Mouse (Mus musculus) E14TG2a.4 (cell line): ENCODE measurements around the gene Cd276.

Source experiments
- CTCF ChIP-seq: conservative IDR thresholded peaks from 2 replicates; pipeline ENCODE4 v1.5.1; 2014; ENCODE audit warnings: low read length
- NANOG ChIP-seq: IDR thresholded peaks from 2 replicates; pipeline ENCODE4 v1.6.1; 2014; ENCODE audit warnings: borderline replicate concordance, low read length, mixed read lengths
- POU5F1 ChIP-seq: IDR thresholded peaks from 2 replicates; pipeline ENCODE4 v1.6.1; 2014; ENCODE audit warnings: low read length, borderline replicate concordance

DNA sequence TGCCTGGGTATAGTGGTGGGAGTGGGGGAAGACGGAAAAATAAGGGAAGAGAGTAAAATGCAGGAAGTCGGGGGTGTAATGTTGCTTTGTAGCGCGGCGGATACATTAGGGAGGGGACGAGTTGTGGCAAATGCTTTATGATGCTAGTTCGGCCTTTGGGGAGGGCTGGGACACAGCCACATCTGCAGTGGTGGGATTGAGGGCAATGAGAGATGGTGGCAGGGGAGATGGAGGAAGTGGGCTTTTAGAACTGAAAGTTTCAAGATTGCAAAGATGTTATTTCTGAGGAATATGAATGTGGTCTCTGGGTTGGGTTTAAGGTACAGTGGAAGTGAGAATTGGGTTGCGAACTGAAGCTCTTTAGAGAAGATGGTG lies 28.0 kb upstream of the Cd276 start:
- no peak for TF ChIP-seq POU5F1
- TF ChIP-seq CTCF, result no peak
- no peak for TF ChIP-seq NANOG
